Mouse (Mus musculus) heart, postnatal 0 days (tissue): ENCODE data around the gene 6330409D20Rik. TPM values are rescaled to one million over a fixed set of nuclear protein-coding genes. Genes with fewer than 3 reads are reported as not detected.

ENCODE experiments used
- ATAC-seq: fragments of 200-750 bp; cut with Nextera tagmentation; 2 replicates; pipeline ENCODE4 v1.8.0; 2017; ENCODE audit warnings: low read depth, moderate number of reproducible peaks, moderate library complexity; ENCODE audit not compliant: insufficient read depth
- DNase-seq: peaks from one replicate; pipeline ENCODE4 v3.0.0-alpha.2; 2016; ENCODE audit warnings: low spot score
- H3K27ac ChIP-seq: fragments of 300-500 bp; sonication (generic); 2 replicates; pipeline ENCODE4 v1.5.1; 2014; ENCODE audit warnings: low read depth, mild to moderate bottlenecking
- H3K27me3 ChIP-seq: fragments of 300-500 bp; sonication (generic); 2 replicates; pipeline ENCODE4 v1.6.1; 2014; ENCODE audit warnings: low read length, mixed read lengths; ENCODE audit not compliant: control insufficient read depth, insufficient read depth
- H3K36me3 ChIP-seq: fragments of 300-500 bp; sonication (generic); replicated peaks from 2 replicates; pipeline ENCODE4 v1.6.1; 2014; ENCODE audit warnings: low read length, mixed read lengths; ENCODE audit not compliant: control insufficient read depth, insufficient read depth
- H3K4me1 ChIP-seq: fragments of 300-500 bp; sonication (generic); 2 replicates; pipeline ENCODE4 v1.6.1; 2014; ENCODE audit warnings: antibody characterized with exemption; ENCODE audit not compliant: control insufficient read depth, insufficient read depth
- H3K4me2 ChIP-seq: fragments of 300-500 bp; sonication (generic); 2 replicates; pipeline ENCODE4 v1.6.1; 2014; ENCODE audit warnings: low read depth, mild to moderate bottlenecking, low read length, moderate library complexity
- H3K4me3 ChIP-seq: fragments of 300-500 bp; sonication (generic); 2 replicates; pipeline ENCODE4 v1.5.1; 2014; ENCODE audit warnings: low read depth, low read length
- H3K9ac ChIP-seq: fragments of 300-500 bp; sonication (generic); replicated peaks from 2 replicates; pipeline ENCODE4 v1.6.1; 2014; ENCODE audit warnings: low read depth, low read length, mixed read lengths
- H3K9me3 ChIP-seq: fragments of 300-500 bp; sonication (generic); replicated peaks from 2 replicates; pipeline ENCODE4 v1.6.1; 2016; ENCODE audit warnings: low read length; ENCODE audit not compliant: control insufficient read depth
- CTCF ChIP-seq: IDR thresholded peaks from 2 replicates; pipeline ENCODE4 v1.5.1; 2016; ENCODE audit warnings: antibody characterized with exemption, control low read depth, low read depth
- EP300 ChIP-seq: IDR thresholded peaks from 2 replicates; pipeline ENCODE4 v1.6.1; 2016; ENCODE audit warnings: antibody characterized with exemption, low read depth
- WGBS: fragments of 180-500 bp; shearing (Covaris S2); extraction: QIAGEN DNeasy Blood & Tissue Kit; methylation state at CpG from one replicate; pipeline ENCODE4 v1.1.7; 2014; 5-methylcytosine and 5-hydroxymethylcytosine counted together
- polyA plus RNA-seq: library from polyadenylated mRNA; unstranded; fragments of >200 nt; fragmentation: Nextera tagmentation; extraction: Ambion mirVana; gene quantifications from 2 replicates; pipeline ENCODE4 v1.2.1, GENCODE M21; 2015
- total RNA-seq: library from RNA; depleted of rRNA; stranded (reverse); fragments of >200 nt; gene quantifications from 2 replicates; pipeline ENCODE4 v1.2.3, GENCODE M21; 2014; ENCODE audit warnings: low replicate concordance

6330409D20Rik gene
- total and polyA plus RNA-seq, 2 experiments from 2014 or later: 0.15 TPM; not detected in 1

DNA sequence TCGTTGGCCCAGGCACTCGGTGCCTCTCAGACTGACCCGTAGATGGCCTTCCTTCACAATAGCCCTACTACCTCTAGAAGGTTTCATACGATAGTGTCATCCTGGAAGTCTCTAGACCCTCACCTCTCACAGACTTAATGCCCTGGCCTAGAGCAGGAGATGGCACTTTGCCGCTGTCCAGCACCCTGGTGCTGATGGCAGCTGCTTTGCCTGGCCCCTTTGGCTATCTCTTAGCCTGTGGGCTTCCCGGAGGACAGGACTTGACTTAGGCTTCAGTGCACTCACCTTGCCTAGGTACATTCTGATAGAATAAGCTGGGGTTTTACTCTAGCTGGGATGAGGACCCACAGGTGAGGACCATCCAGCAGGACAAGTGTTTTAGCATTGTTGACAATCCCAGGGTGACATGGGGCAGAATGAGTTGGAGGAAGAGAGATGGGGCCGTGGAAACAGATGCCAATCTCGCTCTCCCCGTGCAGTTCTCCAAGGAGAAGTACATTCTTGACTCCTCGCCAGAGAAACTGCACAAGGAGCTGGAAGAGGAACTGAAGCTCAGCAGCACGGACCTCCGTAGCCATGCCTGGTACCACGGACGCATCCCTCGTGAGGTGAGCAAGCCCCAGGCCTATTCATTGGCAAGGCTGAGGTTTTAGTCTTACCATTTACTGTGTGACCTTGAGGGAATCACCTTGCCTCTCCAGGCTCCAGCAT lies 3.6 kb upstream of the 6330409D20Rik start:
- ATAC-seq: no peak
- DNase-seq: no peak

DNA sequence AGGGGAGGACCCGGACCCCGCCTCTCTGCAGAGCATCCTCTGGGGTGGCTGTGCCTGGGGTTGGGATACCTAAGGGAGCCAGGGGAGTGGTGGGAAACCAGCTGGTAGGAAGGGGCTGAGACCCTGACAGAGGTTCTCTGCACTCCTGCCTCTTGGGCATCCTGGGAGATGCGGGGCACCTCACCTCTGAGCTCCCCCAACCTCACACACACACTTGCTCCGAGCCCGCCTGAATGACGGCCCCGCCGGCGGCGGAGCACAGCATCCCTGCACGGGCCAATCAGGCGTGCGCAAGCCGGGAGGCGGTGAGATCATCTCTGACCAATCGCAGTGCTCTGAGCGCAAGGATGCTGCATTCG lies 1.3 kb upstream of the 6330409D20Rik start:
- no peaks in the 10 kb centered on the region for H3K9me3 ChIP-seq
- TF ChIP-seq CTCF: no peak
- no peak for TF ChIP-seq EP300
- no peak overlapping the region for H3K9ac ChIP-seq
- H3K27me3 ChIP-seq: peaks cover 20% of the 10 kb centered on the region
- 34% methylated on average over 18 of the region's 18 CpGs for WGBS
- no peak overlapping the region for H3K4me3 ChIP-seq
- H3K4me2 ChIP-seq: peak overlapping the region; percentile 66; the same call in 1 of the 2 replicates
- H3K27ac ChIP-seq: no peak overlapping the region
- ATAC-seq (peak; percentile 24; the same call in 1 of the 2 replicates), DNase-seq (no peak)
- peaks cover 19% of the 10 kb centered on the region for H3K36me3 ChIP-seq
- H3K4me1 ChIP-seq: peaks cover 8% of the 10 kb centered on the region; the same call in 1 of the 2 replicates

More for the DNA sequence above, 3.6 kb upstream of the 6330409D20Rik start:
- Histone ChIP-seq H3K27me3 (peaks cover 20% of the 10 kb centered on the region), H3K9me3 (no peaks in the 10 kb centered on the region), H3K9ac (no peak overlapping the region), H3K36me3 (peaks cover 33% of the 10 kb centered on the region), H3K4me1 (peaks cover 8% of the 10 kb centered on the region; the same call in 1 of the 2 replicates), H3K4me2 (no peak overlapping the region), H3K27ac (no peak overlapping the region), H3K4me3 (no peak overlapping the region)
- WGBS: 59% methylated on average over 15 of the region's 15 CpGs
- no peak for TF ChIP-seq EP300
- no peak for TF ChIP-seq CTCF

DNA sequence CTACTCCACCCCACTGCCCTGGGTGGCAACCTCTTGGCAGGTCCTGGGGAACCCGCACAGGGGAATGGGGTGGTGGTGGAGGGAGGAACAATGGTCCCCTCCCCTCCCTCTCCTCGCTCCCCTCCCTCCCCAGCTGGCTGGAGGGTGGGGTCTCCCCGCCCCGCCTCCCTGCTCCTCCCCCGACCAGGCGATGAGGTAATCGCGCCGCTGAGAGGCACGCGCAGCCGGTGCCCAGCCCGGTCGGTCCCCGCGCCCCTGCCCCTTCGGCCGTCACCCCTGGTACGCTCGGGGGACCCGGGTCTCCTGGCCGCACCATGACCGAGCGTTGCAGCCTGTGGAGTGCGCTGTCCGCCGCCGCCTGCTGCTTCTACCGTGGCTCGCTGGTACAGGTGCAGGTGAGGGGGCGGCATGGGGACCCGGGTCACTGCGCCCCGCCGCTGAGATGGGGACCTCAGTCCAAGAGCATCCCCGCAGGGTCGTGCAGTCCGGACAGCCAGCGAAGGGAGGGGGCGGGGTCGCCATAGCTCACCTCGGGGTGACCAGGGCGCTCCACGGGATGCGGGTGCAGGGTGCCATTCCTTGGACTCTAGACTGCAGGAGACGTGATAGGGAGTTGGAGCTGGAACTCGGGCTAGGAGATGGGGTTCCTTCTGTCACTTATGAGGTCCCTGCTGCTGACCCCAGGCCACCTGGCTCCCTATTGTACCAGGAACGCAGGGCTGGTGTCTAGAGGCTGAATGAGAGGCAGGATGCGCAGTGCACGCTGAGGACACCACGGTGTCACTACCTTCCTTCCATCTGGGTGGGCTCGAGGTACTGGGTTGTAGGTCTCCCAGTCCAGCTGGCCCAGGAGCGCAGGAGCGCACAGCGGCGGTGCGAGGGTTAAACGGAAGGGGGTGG lies 707 bp upstream of the 6330409D20Rik start:
- no peaks in the 10 kb centered on the region for H3K9me3 ChIP-seq

DNA sequence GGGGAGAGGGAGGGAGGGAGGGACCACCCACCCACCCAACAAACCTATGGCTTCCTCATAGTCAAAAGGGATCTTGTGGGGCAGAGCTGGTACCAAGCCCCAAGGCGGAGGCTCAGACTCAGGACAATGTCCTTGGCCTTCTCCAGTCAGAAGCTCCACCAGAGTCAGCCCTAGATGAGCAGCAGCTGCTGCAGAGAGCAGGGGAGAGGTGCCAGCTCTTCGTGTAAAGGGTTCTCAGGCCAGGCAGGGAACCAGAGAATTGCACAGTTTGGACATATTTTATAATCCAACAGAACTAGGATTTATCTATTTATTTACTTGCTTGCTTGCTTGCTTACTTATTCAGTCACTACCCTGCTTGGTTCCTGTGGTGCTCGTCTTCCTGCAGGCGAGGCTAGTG lies 1.5 kb downstream of the 6330409D20Rik start:
- H3K36me3 ChIP-seq: no peaks in the 10 kb centered on the region; the same call in 1 of the 2 replicates
- WGBS: 68% methylated on average over 4 of the region's 4 CpGs
- H3K9me3 ChIP-seq: no peaks in the 10 kb centered on the region
- DNase-seq: no peak
- H3K27ac ChIP-seq: no peak overlapping the region
- no peak overlapping the region for H3K4me3 ChIP-seq
- H3K27me3 ChIP-seq: peaks cover 20% of the 10 kb centered on the region
- TF ChIP-seq CTCF (no peak), EP300 (no peak)
- H3K4me2 ChIP-seq: no peak overlapping the region
- H3K9ac ChIP-seq: no peak overlapping the region
- no peak for ATAC-seq
- H3K4me1 ChIP-seq: peaks cover 8% of the 10 kb centered on the region

More for the DNA sequence above, 707 bp upstream of the 6330409D20Rik start:
- ATAC-seq: peak; percentile 18; the same call in 1 of the 2 replicates
- 18% methylated on average over 36 of the region's 58 CpGs for WGBS
- peak; percentile 9 for DNase-seq
- Histone ChIP-seq H3K27me3 (peaks cover 20% of the 10 kb centered on the region), H3K4me2 (peak overlapping the region; percentile 66), H3K27ac (no peak overlapping the region), H3K9ac (0 out of 2 replicates have a peak overlapping the region, but pooled peaks have one; percentile 3), H3K4me1 (peaks cover 8% of the 10 kb centered on the region; the same call in 1 of the 2 replicates), H3K4me3 (peak overlapping the region; percentile 41), H3K36me3 (peaks cover 13% of the 10 kb centered on the region)
- TF ChIP-seq EP300: no peak
- no peak for TF ChIP-seq CTCF

DNA sequence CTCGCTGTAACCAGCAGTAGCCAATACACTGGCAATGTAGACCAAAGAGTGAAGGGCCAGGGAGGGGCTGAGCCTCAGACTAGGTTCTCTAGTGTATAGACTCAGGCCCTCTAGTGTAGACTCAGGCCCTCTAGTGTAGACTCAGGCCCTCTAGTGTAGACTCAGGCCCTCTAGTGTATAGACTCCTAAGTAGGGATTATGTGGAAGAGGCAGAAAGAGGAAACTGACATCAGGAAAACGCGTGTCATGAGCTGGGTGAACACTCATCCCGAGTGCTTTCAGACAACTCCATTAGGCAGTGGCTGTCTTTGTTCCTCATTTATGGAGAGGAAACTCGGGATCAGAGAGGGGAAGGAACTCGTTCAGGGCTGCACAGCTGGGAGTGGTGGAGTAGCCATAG lies 3.8 kb downstream of the 6330409D20Rik start:
- TF ChIP-seq CTCF (no peak), EP300 (no peak)
- ATAC-seq: no peak
- no peaks in the 10 kb centered on the region; the same call in 1 of the 2 replicates for H3K36me3 ChIP-seq
- no peak overlapping the region for H3K4me3 ChIP-seq
- no peak overlapping the region for H3K4me2 ChIP-seq
- no peaks in the 10 kb centered on the region for H3K9me3 ChIP-seq
- H3K27ac ChIP-seq: peak overlapping the region; percentile 87
- 46% methylated on average over 6 of the region's 6 CpGs for WGBS
- DNase-seq: no peak
- peaks cover 8% of the 10 kb centered on the region for H3K4me1 ChIP-seq
- H3K27me3 ChIP-seq: peaks cover 11% of the 10 kb centered on the region
- no peak overlapping the region for H3K9ac ChIP-seq
